Mouse (Mus musculus): ENCODE measurements around the gene Maff. TPM values are rescaled to one million over a fixed set of nuclear protein-coding genes. Genes with fewer than 3 reads are reported as not detected.
A peak's percentile ranks its signal among the peaks of the same experiment; 100 is the strongest.

Maff gene
- polyA plus RNA-seq, 1 experiment from 2014 or later: 1.6 TPM

DNA sequence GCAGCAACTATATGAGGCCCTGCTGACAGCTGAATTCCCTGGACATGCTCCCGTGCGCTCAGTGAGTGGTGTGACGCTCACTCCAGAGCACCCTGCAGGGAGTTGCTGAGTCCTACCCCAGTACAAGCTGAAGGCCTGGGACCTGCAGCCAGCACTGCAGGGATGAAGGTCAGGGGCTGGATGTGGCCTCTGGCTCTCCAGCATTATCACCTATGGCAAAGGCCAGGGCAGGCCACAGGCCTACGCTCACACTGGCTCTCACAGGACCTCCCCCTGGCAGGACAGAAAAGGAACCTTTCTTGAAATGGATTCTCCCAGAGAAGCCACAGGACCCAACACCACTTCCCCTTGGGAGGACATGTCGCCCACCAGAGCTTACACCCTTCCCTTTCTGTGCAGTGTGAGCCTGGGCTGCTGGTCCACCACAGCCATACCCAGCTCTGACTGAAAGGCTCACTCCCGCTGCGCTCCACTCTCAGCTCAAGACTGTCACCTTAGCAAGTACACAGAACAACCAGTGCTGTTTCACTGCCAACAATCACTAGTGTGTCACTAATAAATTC is 23.9 kb downstream of the Maff start:
- WGBS: 86% methylated on average over 7 of the region's 7 CpGs
- Histone ChIP-seq H3K4me1 (peaks cover 30% of the 10 kb centered on the region), H3K9me3 (no peaks in the 10 kb centered on the region), H3K36me3 (replicated peaks) (peaks cover 91% of the 10 kb centered on the region), H3K27me3 (ENCODE audit: poor library complexity, severe bottlenecking) (no peaks in the 10 kb centered on the region), H3K4me3 (no peak overlapping the region), H3K27ac (no peak overlapping the region)
- no peak for DNase-seq (ENCODE audit: extremely low spot score, low spot score)

DNA sequence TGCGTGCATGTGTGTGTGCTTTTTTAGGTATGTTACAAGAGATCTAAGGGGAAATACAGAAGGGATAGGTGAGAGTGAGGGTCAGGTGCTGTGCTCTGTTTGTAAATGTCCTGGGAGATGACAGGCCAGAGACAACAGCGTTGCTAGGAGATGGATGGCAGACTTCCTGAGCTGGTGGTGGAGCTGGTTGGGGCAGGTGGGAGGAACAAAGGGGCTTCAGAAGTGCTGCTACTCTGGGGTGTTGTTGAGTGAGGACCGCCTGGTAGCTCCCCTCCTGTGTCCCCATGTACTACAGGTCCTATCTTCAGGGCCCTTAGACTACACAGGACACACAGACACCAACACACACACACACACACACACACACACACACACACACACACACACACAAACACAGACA is 28.3 kb downstream of the Maff start:
- H3K27ac ChIP-seq: peak overlapping the region; percentile 37; the same call in 1 of the 2 replicates
- no peaks in the 10 kb centered on the region for H3K9me3 ChIP-seq
- H3K36me3 ChIP-seq (replicated peaks): peaks cover 82% of the 10 kb centered on the region
- no peak overlapping the region for H3K4me3 ChIP-seq
- H3K4me1 ChIP-seq: peaks cover 14% of the 10 kb centered on the region
- DNase-seq (ENCODE audit: extremely low spot score, low spot score): no peak
- no peaks in the 10 kb centered on the region for H3K27me3 ChIP-seq (ENCODE audit: poor library complexity, severe bottlenecking)
- WGBS: 56% methylated on average over 3 of the region's 3 CpGs

DNA sequence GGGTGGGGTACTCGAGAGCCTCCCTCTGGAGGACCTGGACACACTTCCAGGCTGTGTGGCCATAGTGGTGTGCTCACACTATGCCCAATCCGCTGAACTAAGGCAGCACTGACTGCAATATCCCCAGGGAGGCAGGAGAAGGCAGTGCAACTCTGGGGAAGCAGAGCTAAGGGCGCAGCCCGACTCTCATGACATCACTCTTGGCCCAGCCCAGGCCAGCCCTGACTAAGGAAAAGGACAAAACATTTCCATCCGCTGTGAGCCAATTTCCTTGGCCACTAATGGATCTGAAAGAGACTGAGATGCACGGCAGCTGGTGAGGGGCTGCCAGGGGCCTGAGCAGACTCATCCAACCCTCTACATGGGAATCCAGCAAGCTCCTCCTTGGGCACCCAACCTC is 31.3 kb downstream of the Maff start:
- Histone ChIP-seq H3K9me3 (no peaks in the 10 kb centered on the region), H3K27ac (no peak overlapping the region), H3K4me1 (peaks cover 19% of the 10 kb centered on the region), H3K36me3 (replicated peaks) (peaks cover 60% of the 10 kb centered on the region), H3K27me3 (ENCODE audit: poor library complexity, severe bottlenecking) (no peaks in the 10 kb centered on the region), H3K4me3 (no peak overlapping the region)
- WGBS: 89% methylated on average over 6 of the region's 6 CpGs
- DNase-seq (ENCODE audit: extremely low spot score, low spot score): no peak

DNA sequence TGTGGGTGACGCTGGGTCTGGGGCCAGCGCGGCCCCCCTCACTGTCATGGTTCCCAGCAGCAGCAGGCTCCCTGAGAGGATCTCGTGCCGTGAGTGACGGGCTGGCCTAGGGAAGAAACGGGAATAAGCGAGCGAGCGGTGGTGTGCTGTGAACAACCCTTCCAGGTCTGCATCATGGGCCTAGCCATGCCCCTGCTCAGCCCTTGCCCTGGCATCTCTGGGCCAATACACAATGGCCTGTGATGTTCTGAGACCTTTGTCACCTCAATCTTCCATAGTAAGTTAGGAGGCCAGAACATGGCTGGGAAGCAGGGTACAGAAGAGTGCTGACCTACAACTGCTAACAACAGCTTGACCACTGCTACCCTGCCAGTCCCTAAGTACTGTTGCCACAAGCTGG is 32.2 kb downstream of the Maff start:
- 90% methylated on average over 10 of the region's 10 CpGs for WGBS
- Histone ChIP-seq H3K36me3 (replicated peaks) (peaks cover 53% of the 10 kb centered on the region), H3K4me1 (peaks cover 25% of the 10 kb centered on the region), H3K27me3 (ENCODE audit: poor library complexity, severe bottlenecking) (no peaks in the 10 kb centered on the region), H3K9me3 (no peaks in the 10 kb centered on the region), H3K27ac (no peak overlapping the region), H3K4me3 (no peak overlapping the region)
- no peak for DNase-seq (ENCODE audit: extremely low spot score, low spot score)

DNA sequence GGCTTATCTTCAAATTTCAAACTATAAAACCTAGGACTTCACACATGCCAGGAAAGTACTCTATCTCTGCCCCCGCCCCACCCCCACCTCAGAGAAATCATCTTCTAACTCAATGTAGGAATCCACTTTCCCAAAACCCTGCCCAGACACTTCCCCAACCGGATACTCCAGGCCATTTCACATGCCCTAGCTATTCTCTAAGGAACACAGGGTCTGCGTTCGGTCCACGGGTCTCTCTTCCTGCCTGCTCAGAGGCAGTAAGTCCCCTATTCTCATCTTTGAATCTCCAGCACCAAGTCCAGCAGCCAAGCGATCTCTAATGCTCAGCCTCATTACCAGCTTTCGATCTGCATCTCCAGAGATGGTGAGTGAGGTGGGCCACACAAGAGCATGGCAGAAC is 33.2 kb downstream of the Maff start:
- Histone ChIP-seq H3K9me3 (no peaks in the 10 kb centered on the region), H3K4me1 (peaks cover 25% of the 10 kb centered on the region), H3K4me3 (no peak overlapping the region), H3K36me3 (replicated peaks) (peaks cover 53% of the 10 kb centered on the region), H3K27ac (no peak overlapping the region), H3K27me3 (ENCODE audit: poor library complexity, severe bottlenecking) (no peaks in the 10 kb centered on the region)
- no peak for DNase-seq (ENCODE audit: extremely low spot score, low spot score)
- 90% methylated on average over 7 of the region's 7 CpGs for WGBS

DNA sequence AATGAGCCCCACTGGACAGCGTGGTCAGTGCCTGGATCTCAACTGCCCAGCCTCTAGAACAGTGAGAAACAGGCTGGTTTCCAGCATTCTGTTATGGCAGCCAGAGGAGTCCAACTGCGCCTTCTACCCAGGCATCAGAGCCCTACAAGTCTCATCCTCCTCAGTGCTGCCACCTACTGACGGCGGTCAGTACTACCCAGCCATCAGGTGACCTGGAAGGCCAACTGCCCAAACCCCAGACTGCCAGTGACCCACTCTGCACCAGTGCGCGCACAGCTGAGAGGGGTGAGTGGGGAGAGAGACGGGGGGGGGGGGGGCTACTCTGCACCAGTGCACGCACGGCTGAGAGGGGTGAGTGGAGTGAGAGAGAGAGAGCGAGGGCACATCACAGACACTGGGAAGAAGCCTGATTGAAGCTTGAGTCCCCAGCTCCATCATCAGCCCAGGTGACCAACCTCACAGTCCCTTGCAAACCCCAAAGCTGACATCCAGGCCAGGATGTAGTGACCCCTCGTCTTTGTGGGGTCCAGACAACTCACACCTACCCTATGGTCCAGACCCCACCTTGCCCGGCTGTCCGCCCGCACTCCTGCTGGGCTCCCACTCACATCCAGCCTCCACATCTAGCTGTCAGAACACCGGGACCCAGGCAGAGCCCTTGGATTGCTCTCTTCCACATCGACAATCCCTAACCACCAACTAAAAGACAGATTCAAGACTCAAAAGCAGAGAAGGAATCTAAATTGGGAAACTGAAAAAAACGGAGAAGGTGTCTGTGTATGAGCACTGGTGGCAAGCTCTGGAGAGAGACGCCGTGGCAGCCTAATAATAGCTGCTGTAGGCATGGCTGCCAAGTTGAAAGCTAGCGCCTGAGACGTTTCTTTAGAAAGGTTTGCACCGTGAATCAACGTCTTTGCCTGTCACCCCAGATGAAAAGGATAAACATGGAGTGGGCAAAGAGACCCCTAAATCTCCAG is 34.3 kb downstream of the Maff start:
- no peaks in the 10 kb centered on the region for H3K9me3 ChIP-seq
- peaks cover 20% of the 10 kb centered on the region for H3K4me1 ChIP-seq
- peak; percentile 81 for DNase-seq (ENCODE audit: extremely low spot score, low spot score)
- H3K27me3 ChIP-seq (ENCODE audit: poor library complexity, severe bottlenecking): no peaks in the 10 kb centered on the region
- 0 out of 2 replicates have a peak overlapping the region, but pooled peaks have one; percentile 44 for H3K27ac ChIP-seq
- no peak overlapping the region for H3K4me3 ChIP-seq
- peaks cover 42% of the 10 kb centered on the region for H3K36me3 ChIP-seq (replicated peaks)
- WGBS: 59% methylated on average over 23 of the region's 23 CpGs

DNA sequence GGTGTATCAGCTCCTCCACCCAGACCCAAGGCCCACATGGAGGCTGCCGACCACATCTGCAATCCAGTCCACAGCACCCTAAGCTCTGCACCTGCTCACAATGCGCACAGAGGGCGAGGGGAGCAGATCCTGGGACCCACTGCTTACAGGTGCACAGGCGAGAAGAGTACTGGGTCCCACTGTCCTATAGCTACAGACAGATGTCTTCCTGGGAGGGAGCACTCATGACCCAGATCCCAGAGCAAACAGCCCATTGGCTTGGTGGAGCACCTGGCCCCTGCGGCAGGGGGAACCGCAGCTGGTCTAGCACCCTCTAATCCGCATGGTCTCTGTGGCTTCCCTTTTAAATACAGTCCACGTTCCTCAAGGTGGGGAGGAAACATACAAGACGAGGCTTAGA is 35.2 kb downstream of the Maff start:
- H3K4me3 ChIP-seq: no peak overlapping the region
- no peak overlapping the region for H3K27ac ChIP-seq
- H3K9me3 ChIP-seq: no peaks in the 10 kb centered on the region
- WGBS: 88% methylated on average over 9 of the region's 9 CpGs
- peaks cover 33% of the 10 kb centered on the region for H3K36me3 ChIP-seq (replicated peaks)
- H3K4me1 ChIP-seq: peaks cover 20% of the 10 kb centered on the region
- H3K27me3 ChIP-seq (ENCODE audit: poor library complexity, severe bottlenecking): no peaks in the 10 kb centered on the region
- no peak for DNase-seq (ENCODE audit: extremely low spot score, low spot score)

DNA sequence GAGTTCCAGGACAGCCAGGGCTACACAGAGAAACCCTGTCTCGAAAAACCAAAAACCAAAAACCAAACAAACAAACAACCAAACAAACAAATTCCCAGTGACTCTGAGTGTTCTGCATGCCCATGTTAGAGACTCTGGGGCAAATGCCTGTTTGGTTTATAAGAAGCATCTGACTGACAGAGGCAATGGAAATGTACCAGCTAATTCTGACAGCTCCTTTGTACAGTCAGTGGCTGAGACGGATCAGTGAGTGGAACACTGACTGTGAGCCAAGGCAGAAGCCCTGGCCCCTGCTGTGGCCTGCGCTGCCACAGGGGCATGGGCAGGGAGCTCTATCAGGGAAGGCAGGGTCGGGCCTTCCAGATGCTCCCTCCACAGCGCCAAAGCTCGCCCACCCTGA is 40.7 kb downstream of the Maff start:
- Histone ChIP-seq H3K4me1 (peaks cover 18% of the 10 kb centered on the region), H3K36me3 (replicated peaks) (peaks cover 13% of the 10 kb centered on the region), H3K4me3 (no peak overlapping the region), H3K9me3 (no peaks in the 10 kb centered on the region), H3K27ac (no peak overlapping the region), H3K27me3 (ENCODE audit: poor library complexity, severe bottlenecking) (no peaks in the 10 kb centered on the region)
- 79% methylated on average over 6 of the region's 6 CpGs for WGBS
- DNase-seq (ENCODE audit: extremely low spot score, low spot score): no peak

DNA sequence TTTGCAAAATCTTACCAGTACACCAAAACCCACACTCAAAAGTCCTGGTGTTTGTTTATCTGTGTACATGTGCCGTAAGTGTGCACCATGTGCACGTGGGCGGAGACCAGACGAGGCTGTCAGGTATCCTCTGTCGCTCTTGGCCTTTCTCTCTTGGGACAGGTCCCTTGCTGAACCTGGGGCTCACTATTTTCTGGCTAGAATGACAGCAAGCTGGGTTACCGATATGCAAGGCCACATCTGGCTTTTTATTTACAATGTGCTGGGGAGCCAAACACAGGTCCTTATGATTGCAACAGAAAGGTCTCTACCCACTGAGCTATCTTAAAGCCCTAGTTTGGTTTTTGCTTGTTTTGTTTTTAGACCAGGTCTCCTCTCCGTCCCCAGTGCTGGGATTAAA is 41.2 kb downstream of the Maff start:
- H3K9me3 ChIP-seq: no peaks in the 10 kb centered on the region
- H3K4me1 ChIP-seq: peaks cover 24% of the 10 kb centered on the region
- no peaks in the 10 kb centered on the region for H3K27me3 ChIP-seq (ENCODE audit: poor library complexity, severe bottlenecking)
- no peak overlapping the region for H3K27ac ChIP-seq
- peaks cover 13% of the 10 kb centered on the region for H3K36me3 ChIP-seq (replicated peaks)
- DNase-seq (ENCODE audit: extremely low spot score, low spot score): no peak
- WGBS: 93% methylated on average over 7 of the region's 7 CpGs
- H3K4me3 ChIP-seq: no peak overlapping the region

DNA sequence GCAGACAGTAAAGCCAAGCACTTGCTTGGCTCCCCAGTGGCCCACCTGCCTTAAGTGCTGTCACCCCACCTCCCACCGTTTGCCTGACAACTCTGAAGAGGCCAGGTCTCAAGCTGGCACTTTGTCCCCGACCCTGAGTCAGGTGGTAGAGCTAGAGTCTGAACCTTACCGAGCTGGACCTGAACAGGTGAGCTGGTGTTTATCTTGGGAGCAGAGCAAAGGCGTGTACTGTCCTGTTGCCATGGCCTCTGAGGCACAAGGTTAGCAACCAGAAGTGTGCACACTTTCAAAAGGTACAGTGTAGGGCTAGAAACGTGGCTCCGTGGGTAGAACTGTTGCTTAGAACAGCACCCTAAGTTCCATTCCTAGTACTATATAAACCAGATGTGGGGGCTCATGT is 41.8 kb downstream of the Maff start:
- no peaks in the 10 kb centered on the region for H3K9me3 ChIP-seq
- no peaks in the 10 kb centered on the region for H3K27me3 ChIP-seq (ENCODE audit: poor library complexity, severe bottlenecking)
- 81% methylated on average over 6 of the region's 6 CpGs for WGBS
- DNase-seq (ENCODE audit: extremely low spot score, low spot score): no peak
- no peak overlapping the region for H3K27ac ChIP-seq
- H3K36me3 ChIP-seq (replicated peaks): peaks cover 13% of the 10 kb centered on the region
- H3K4me1 ChIP-seq: peaks cover 26% of the 10 kb centered on the region
- no peak overlapping the region for H3K4me3 ChIP-seq

DNA sequence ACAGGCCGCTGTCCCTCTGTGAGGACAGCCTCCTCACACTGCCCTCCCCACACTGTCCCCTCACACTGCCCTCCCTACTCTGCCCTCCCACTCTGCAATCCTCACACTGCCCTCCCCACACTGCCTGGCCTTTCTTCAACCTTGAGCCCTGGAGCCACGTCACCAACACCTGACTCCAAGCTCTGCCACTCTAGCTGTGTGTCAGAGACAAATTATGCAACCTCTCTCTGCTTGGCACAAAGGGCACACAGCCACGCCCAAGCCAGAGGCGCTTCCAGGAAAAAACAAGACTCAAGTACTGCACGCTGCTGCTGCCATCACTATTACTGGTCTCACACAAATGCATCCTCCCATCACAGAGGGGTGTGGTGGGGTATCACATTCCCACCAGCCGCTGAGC is 44.0 kb downstream of the Maff start:
- Histone ChIP-seq H3K36me3 (replicated peaks) (no peaks in the 10 kb centered on the region), H3K27me3 (ENCODE audit: poor library complexity, severe bottlenecking) (no peaks in the 10 kb centered on the region), H3K27ac (no peak overlapping the region), H3K9me3 (no peaks in the 10 kb centered on the region), H3K4me1 (peaks cover 46% of the 10 kb centered on the region), H3K4me3 (no peak overlapping the region)
- DNase-seq (ENCODE audit: extremely low spot score, low spot score): no peak
- 88% methylated on average over 6 of the region's 6 CpGs for WGBS

DNA sequence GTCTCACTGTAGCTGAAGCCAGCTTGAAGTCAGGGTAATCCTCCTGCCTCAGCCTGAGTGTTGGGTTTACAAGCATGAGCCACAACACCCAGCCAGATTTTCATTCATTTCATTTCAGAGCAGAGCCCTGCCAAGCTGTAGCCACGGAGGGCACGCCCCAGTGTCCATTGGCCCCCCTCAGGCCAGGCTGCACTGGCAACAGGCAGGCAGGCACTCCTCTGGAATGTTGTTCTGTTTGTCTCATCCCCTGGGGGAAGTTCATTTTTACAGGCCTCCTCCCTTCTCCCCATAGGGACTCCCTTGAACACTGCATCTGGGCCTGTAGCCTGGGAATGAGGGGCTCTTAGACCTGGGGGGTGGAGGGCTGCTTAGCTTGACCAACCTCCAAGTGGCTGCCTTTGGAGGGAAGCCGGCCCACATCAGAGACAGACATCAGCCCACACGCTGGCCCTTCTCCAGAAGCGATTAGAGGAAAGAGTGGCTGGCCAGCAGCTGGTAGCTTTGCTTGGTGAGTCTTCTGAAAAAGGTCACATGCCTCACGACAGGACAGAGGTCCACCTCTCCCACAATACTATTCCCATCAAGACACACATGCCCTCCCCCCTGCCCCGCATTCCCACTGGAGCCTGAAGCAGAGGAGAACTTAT is 45.1 kb downstream of the Maff start:
- Histone ChIP-seq H3K4me3 (no peak overlapping the region), H3K4me1 (peaks cover 48% of the 10 kb centered on the region), H3K9me3 (no peaks in the 10 kb centered on the region), H3K36me3 (replicated peaks) (peaks cover 9% of the 10 kb centered on the region; the same call in 1 of the 2 replicates), H3K27me3 (ENCODE audit: poor library complexity, severe bottlenecking) (no peaks in the 10 kb centered on the region), H3K27ac (peak overlapping the region; percentile 56)
- DNase-seq (ENCODE audit: extremely low spot score, low spot score): no peak
- 62% methylated on average over 7 of the region's 7 CpGs for WGBS

DNA sequence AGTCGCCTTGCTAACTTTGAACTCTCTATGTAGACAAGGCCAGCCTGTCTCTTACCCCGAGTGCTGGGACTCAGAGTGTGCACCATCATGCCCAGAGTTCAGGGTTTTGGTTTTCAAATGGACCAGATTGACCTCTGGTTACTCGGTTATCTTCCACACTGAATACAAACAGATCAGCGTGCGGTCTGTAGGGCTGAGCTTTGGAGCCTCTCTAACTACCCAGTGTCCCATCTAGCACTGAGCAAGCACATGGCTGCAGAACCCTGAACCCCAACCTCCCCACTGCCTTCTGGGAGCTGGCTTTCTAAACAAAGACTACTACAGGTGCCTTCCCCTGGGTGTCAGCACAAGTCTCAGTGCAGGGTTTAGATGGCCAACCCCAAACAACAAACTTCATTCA is 46.1 kb downstream of the Maff start:
- H3K36me3 ChIP-seq (replicated peaks): peaks cover 17% of the 10 kb centered on the region
- H3K4me1 ChIP-seq: peaks cover 48% of the 10 kb centered on the region
- H3K9me3 ChIP-seq: no peaks in the 10 kb centered on the region
- H3K27ac ChIP-seq: 0 out of 2 replicates have a peak overlapping the region, but pooled peaks have one; percentile 56
- no peak overlapping the region for H3K4me3 ChIP-seq
- no peak for DNase-seq (ENCODE audit: extremely low spot score, low spot score)
- 91% methylated on average over 5 of the region's 5 CpGs for WGBS
- no peaks in the 10 kb centered on the region for H3K27me3 ChIP-seq (ENCODE audit: poor library complexity, severe bottlenecking)
